Mouse (Mus musculus) bone marrow macrophage, adult 2 months (primary cell): ENCODE data around the gene Stradb.

Source experiments
- CTCF ChIP-seq: IDR thresholded peaks from 2 replicates; pipeline ENCODE4 v1.5.1; 2012; ENCODE audit warnings: low read depth, mild to moderate bottlenecking, low read length, moderate library complexity
- POLR2A ChIP-seq: IDR thresholded peaks from 2 replicates; pipeline ENCODE4 v1.6.1; 2012; ENCODE audit warnings: mild to moderate bottlenecking, low read depth, low read length, borderline replicate concordance

DNA sequence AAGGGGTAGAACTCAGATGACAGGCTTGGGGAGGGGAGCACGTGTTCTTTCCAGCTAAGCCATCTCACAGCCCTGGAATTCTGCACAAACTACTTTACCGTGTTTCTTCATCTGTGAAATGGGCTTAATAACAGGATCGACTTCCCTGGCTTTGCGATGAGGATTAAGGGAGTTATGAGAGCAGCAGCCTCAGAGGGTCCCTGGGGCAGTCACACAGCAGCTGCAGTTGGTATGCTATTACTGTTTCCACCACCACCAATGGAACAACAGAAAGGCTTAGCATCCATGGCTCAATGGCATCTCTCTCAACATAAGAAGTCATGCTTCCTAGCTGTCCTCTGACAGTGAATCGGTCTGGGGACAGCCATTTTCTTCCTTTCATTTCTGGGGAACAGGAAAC lies 20.8 kb upstream of the Stradb start:
- TF ChIP-seq POLR2A (no peak), CTCF (no peak)
